Mouse (Mus musculus): Measurements from ENCODE around the gene Vdr. TPM values are rescaled to one million over a fixed set of nuclear protein-coding genes. Genes with fewer than 3 reads are reported as not detected.

Vdr gene
- polyA plus RNA-seq, 1 experiment from 2014 or later = 47.9 TPM

- ATAC-seq (no peak), DNase-seq (ENCODE audit: low read depth, low spot score) (no peak)
- POLR2A ChIA-PET = interaction anchor here (0.6 to 7.6 kb wide), 9 partner anchors 12 to 75 kb away, joined by 3 to 43 read pairs (median 4); no protein-coding TSS in a partner anchor
- CTCF ChIA-PET = interaction anchor here (1.4 to 5.9 kb wide), 3 partner anchors 15 to 37 kb away, joined by 3 to 40 read pairs (median 5); no protein-coding TSS in a partner anchor
- no peak for TF ChIP-seq CTCF (IDR thresholded peaks at IDR 0.05)
- H3K27me3 ChIP-seq = no peaks in the 10 kb centered on the region
- in situ Hi-C loops (cut with MboI; ENCODE audit: low pct_unique_long_range_greater_than_20kb) = no loop called here
Observed at GRCm38 (mm10) chr15:97813452-97814204, 96.8 kb downstream of the Vdr start.

- TF ChIP-seq CTCF (IDR thresholded peaks at IDR 0.05) = no peak
- POLR2A ChIA-PET = interaction anchor here (0.7 to 7.6 kb wide), 9 partner anchors 8 to 59 kb away, joined by 3 to 43 read pairs (median 6); no protein-coding TSS in a partner anchor
- ATAC-seq (no peak), DNase-seq (ENCODE audit: low read depth, low spot score) (no peak)
- CTCF ChIA-PET = interaction anchor here (1.2 to 5.9 kb wide), 6 partner anchors 19 to 36 kb away, joined by 3 to 40 read pairs (median 5); no protein-coding TSS in a partner anchor
- H3K27me3 ChIP-seq = no peaks in the 10 kb centered on the region
- in situ Hi-C loops (cut with MboI; ENCODE audit: low pct_unique_long_range_greater_than_20kb) = no loop called here
Observed at GRCm38 (mm10) chr15:97812875-97813274, 97.6 kb downstream of the Vdr start.

DNA sequence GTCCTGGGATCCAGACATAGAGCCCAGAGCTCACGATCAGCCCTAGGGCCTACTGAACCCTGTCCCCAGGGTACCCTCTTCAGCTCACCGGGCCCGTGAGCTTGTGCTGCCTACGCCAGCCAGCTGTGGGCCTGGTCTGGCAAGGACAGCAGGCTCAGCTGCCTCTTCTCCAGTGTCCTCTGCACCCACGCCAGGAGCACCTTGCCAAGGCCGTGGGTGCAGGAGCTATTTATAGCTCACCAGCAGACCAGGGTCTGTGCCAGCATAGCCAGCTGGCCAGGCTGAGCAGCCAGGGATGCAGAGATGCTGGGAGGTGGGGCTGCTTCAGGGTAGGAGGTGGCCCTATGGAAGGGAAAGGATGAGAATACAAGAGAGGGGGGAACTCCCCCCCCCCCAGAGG, 98.3 kb downstream of the Vdr start:
- ChIA-PET CTCF (interaction anchor here (1.1 to 5.9 kb wide), 10 partner anchors 10 to 151 kb away, joined by 4 to 40 read pairs (median 8); no protein-coding TSS in a partner anchor), POLR2A (interaction anchor here (0.6 to 7.6 kb wide), 8 partner anchors 9 to 33 kb away, joined by 3 to 43 read pairs (median 6); no protein-coding TSS in a partner anchor)
- in situ Hi-C loops (cut with MboI; ENCODE audit: low pct_unique_long_range_greater_than_20kb) = no loop called here
- H3K27me3 ChIP-seq = no peaks in the 10 kb centered on the region
- ATAC-seq (peak; percentile 60), DNase-seq (ENCODE audit: low read depth, low spot score) (peak; percentile 94)
- no peak for TF ChIP-seq CTCF (IDR thresholded peaks at IDR 0.05)

DNA sequence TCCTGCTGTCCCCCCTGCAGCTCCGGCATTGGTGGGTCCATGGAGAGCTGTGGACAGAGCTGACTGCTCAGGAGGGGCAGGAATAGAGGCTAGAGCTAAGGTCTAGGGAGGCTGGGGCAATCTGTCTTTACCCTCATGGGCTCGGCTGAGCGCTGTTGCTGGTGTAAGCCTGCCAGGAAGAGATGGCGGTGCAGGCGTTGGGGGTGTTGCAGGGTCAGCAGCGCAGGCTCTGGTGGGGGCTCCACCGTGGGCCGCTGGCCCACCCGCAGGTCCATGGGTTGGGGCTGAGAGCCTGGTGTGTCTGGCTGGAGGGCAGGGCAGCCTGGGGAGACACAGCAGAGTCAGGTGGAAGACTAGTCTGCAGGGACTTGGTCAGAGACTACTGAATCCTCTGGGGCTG, 99.1 kb downstream of the Vdr start:
- ChIA-PET CTCF (interaction anchor here (0.6 to 5.9 kb wide), 11 partner anchors 10 to 152 kb away, joined by 3 to 40 read pairs (median 7); no protein-coding TSS in a partner anchor), POLR2A (interaction anchor here (0.5 to 7.6 kb wide), 11 partner anchors 10 to 38 kb away, joined by 3 to 43 read pairs (median 4); no protein-coding TSS in a partner anchor)
- DNase-seq (ENCODE audit: low read depth, low spot score) (no peak), ATAC-seq (no peak)
- no peaks in the 10 kb centered on the region for H3K27me3 ChIP-seq
- in situ Hi-C loops (cut with MboI; ENCODE audit: low pct_unique_long_range_greater_than_20kb) = no loop called here
- no peak for TF ChIP-seq CTCF (IDR thresholded peaks at IDR 0.05)

DNA sequence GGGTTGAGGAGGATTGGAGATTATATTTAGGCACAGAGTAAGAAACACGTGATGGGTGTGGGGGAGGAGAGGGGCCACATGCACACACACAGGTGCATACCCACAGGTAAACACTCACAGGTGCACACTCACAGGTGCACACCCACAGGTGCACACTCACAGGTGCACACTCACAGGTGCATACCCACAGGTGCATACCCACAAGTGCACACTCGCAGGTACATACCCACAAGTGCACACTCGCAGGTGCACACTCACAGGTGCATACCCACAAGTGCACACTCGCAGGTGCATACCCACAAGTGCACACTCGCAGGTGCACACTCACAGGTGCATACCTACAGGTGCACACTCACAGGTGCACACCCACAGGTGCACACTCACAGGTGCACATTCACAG, 100.0 kb downstream of the Vdr start:
- DNase-seq (ENCODE audit: low read depth, low spot score) (no peak), ATAC-seq (no peak)
- POLR2A ChIA-PET = interaction anchor here (0.7 to 1.5 kb wide), 6 partner anchors 12 to 52 kb away, joined by 3 to 5 read pairs (median 3); no protein-coding TSS in a partner anchor
- TF ChIP-seq CTCF (IDR thresholded peaks at IDR 0.05) = no peak
- CTCF ChIA-PET = interaction anchor here (1.0 to 5.9 kb wide), 7 partner anchors 11 to 39 kb away, joined by 3 to 40 read pairs (median 15); no protein-coding TSS in a partner anchor
- no peaks in the 10 kb centered on the region for H3K27me3 ChIP-seq
- in situ Hi-C loops (cut with MboI; ENCODE audit: low pct_unique_long_range_greater_than_20kb) = no loop called here

DNA sequence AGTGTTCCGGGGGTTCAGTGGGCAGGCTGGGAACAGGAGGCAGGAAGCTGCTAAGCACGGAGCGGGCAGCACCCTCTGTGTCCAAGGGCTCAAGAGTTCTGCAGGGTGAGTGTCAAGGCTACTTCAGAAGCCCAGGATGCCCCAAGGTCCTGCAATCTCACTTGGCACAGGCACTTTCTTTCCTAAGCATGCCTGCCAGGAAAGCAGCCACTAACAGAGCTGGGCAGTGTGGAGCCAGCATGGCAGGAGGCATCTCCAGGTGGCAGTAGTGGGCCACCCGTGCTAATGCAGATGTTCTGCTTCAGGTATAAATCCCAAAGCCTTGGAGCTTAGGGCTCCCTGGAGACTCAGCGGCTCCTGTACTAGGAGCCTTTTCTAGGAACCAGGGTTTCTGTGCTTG, 100.5 kb downstream of the Vdr start:
- POLR2A ChIA-PET = interaction anchor here (0.7 to 1.5 kb wide), 6 partner anchors 12 to 53 kb away, joined by 3 to 5 read pairs (median 3); no protein-coding TSS in a partner anchor
- TF ChIP-seq CTCF (IDR thresholded peaks at IDR 0.05) = no peak
- no peaks in the 10 kb centered on the region for H3K27me3 ChIP-seq
- CTCF ChIA-PET = interaction anchor here (1.0 to 5.9 kb wide), 7 partner anchors 12 to 39 kb away, joined by 3 to 40 read pairs (median 15); no protein-coding TSS in a partner anchor
- DNase-seq (ENCODE audit: low read depth, low spot score) (no peak), ATAC-seq (no peak)
- in situ Hi-C loops (cut with MboI; ENCODE audit: low pct_unique_long_range_greater_than_20kb) = no loop called here

- ChIA-PET POLR2A (interaction anchor here (1.4 kb wide), 1 partner anchor 13 kb away, joined by 5 read pairs; no protein-coding TSS in a partner anchor), CTCF (interaction anchor here (0.9 to 5.9 kb wide), 5 partner anchors 13 to 40 kb away, joined by 3 to 40 read pairs (median 17); no protein-coding TSS in a partner anchor)
- in situ Hi-C loops (cut with MboI; ENCODE audit: low pct_unique_long_range_greater_than_20kb) = no loop called here
- no peak for TF ChIP-seq CTCF (IDR thresholded peaks at IDR 0.05)
- DNase-seq (ENCODE audit: low read depth, low spot score) (no peak), ATAC-seq (no peak)
- no peaks in the 10 kb centered on the region for H3K27me3 ChIP-seq
Observed at GRCm38 (mm10) chr15:97809206-97809605, 101.2 kb downstream of the Vdr start.

GRCm38 (mm10) chr15:97808532-97808931, 101.9 kb downstream of the Vdr start:
- in situ Hi-C loops (cut with MboI; ENCODE audit: low pct_unique_long_range_greater_than_20kb) = no loop called here
- no peaks in the 10 kb centered on the region for H3K27me3 ChIP-seq
- CTCF ChIA-PET = interaction anchor here (0.9 to 5.9 kb wide), 3 partner anchors 13 to 40 kb away, joined by 3 to 40 read pairs (median 21); no protein-coding TSS in a partner anchor
- DNase-seq (ENCODE audit: low read depth, low spot score) (no peak), ATAC-seq (no peak)
- TF ChIP-seq CTCF (IDR thresholded peaks at IDR 0.05) = no peak
- POLR2A ChIA-PET = no interaction called here

GRCm38 (mm10) chr15:97807867-97808266, 102.6 kb downstream of the Vdr start:
- in situ Hi-C loops (cut with MboI; ENCODE audit: low pct_unique_long_range_greater_than_20kb) = no loop called here
- CTCF ChIA-PET = interaction anchor here (5.9 kb wide), 1 partner anchor 41 kb away, joined by 40 read pairs; no protein-coding TSS in a partner anchor
- DNase-seq (ENCODE audit: low read depth, low spot score) = no peak
- POLR2A ChIA-PET = no interaction called here
- no peak for ATAC-seq
- no peak for TF ChIP-seq CTCF (IDR thresholded peaks at IDR 0.05)
- no peaks in the 10 kb centered on the region for H3K27me3 ChIP-seq

Other genes starting within 250 kb of the Vdr start
- gene Rpap3, start 204.8 kb downstream of the Vdr start, polyA plus RNA-seq (2021) = 32.9 TPM
- 0.17 TPM for gene Endou, start 179.3 kb downstream of the Vdr start, polyA plus RNA-seq (2021)
- gene Rapgef3, start 142.7 kb downstream of the Vdr start, polyA plus RNA-seq (2021) = 22.4 TPM
- gene Slc48a1, start 132.1 kb downstream of the Vdr start, polyA plus RNA-seq (2021) = 134 TPM
- 210 TPM for gene Hdac7, start 66.1 kb downstream of the Vdr start, polyA plus RNA-seq (2021)
- 118 TPM for gene Tmem106c, start 53.6 kb upstream of the Vdr start, polyA plus RNA-seq (2021)
- gene Col2a1, start 94.1 kb upstream of the Vdr start, polyA plus RNA-seq (2021) = 0.54 TPM
- gene Pfkm, start 182.0 kb upstream of the Vdr start, polyA plus RNA-seq (2021) = 97.8 TPM
- 22.1 TPM for gene Senp1, start 183.1 kb upstream of the Vdr start, polyA plus RNA-seq (2021)